11 mouse cellular contexts compared by ENCODE assay signal in genomic region chrX:91654964-91655575, GRCm38 (mm10). TPM values are rescaled to one million over a fixed set of nuclear protein-coding genes. Genes with fewer than 3 reads are reported as not detected.
"Had no signal": no experiment of that assay in that cellular context is flagged by ENCODE, and none has a peak within 500 bp of the region (broad histone marks: within the 10 kb centered on the region; RNA-seq: fewer than 3 reads in every experiment).

No protein-coding gene starts in this region.

RNA-seq across cellular contexts. Expression of gene Gm14781, which starts 23.1 kb away (rescaled TPM):
- polyA plus RNA-seq: neural tube, embryonic 14.5 days; neural tube, embryonic 15.5 days; small intestine, adult 2 months; spleen, adult 2 months; stomach, embryonic 14.5 days; stomach, embryonic 15.5 days; stomach, embryonic 16.5 days; stomach, postnatal 0 days; thymus, adult 2 months; thymus, postnatal 0 days; urinary bladder, adult 2 months had no signal
